Mouse (Mus musculus) stomach, embryonic 15.5 days (tissue): ENCODE data around the gene Ldlr. TPM values are rescaled to one million over a fixed set of nuclear protein-coding genes. Genes with fewer than 3 reads are reported as not detected.
"Not testable (repeated sequence)": the region's sequence is repeated elsewhere in the genome, so short reads cannot be mapped to it uniquely, and the experiment has no call there.

Experiments
- ATAC-seq: fragments of 200-750 bp; cut with Nextera tagmentation; 2 replicates; pipeline ENCODE4 v1.8.0; 2017; ENCODE audit warnings: low read depth, moderate number of reproducible peaks, moderate TSS enrichment; ENCODE audit not compliant: insufficient read depth, low FRiP score
- H3K27ac ChIP-seq: fragments of 300-500 bp; sonication (generic); 2 replicates; pipeline ENCODE4 v1.5.1; 2015; ENCODE audit warnings: mild to moderate bottlenecking, inconsistent platforms
- H3K27me3 ChIP-seq: fragments of 300-500 bp; sonication (generic); replicated peaks from 2 replicates; pipeline ENCODE4 v1.6.1; 2015; ENCODE audit warnings: inconsistent platforms
- H3K36me3 ChIP-seq: fragments of 300-500 bp; sonication (generic); 2 replicates; pipeline ENCODE4 v1.6.1; 2015; ENCODE audit warnings: inconsistent platforms
- H3K4me1 ChIP-seq: fragments of 300-500 bp; sonication (generic); 2 replicates; pipeline ENCODE4 v1.6.1; 2015; ENCODE audit warnings: inconsistent platforms
- H3K4me2 ChIP-seq: fragments of 300-500 bp; sonication (generic); 2 replicates; pipeline ENCODE4 v1.6.1; 2015; ENCODE audit warnings: mild to moderate bottlenecking, inconsistent platforms
- H3K4me3 ChIP-seq: fragments of 300-500 bp; sonication (generic); replicated peaks from 2 replicates; pipeline ENCODE4 v1.5.1; 2015; ENCODE audit warnings: inconsistent platforms
- H3K9ac ChIP-seq: fragments of 300-500 bp; sonication (generic); 2 replicates; pipeline ENCODE4 v1.6.1; 2015; ENCODE audit warnings: inconsistent platforms
- H3K9me3 ChIP-seq: fragments of 300-500 bp; sonication (generic); 2 replicates; pipeline ENCODE4 v1.6.1; 2016; ENCODE audit warnings: inconsistent platforms
- WGBS: fragments of 180-500 bp; shearing (Covaris S2); methylation state at CpG from one replicate; pipeline ENCODE4 v1.1.7; 2015; 5-methylcytosine and 5-hydroxymethylcytosine counted together
- polyA plus RNA-seq: library from polyadenylated mRNA; unstranded; fragments of >200 nt; fragmentation: Nextera tagmentation; extraction: Ambion mirVana; gene quantifications from 2 replicates; pipeline ENCODE4 v1.2.1, GENCODE M21; 2015

The Ldlr gene
- polyA plus RNA-seq, 1 experiment from 2014 or later, result 53.8 TPM

DNA sequence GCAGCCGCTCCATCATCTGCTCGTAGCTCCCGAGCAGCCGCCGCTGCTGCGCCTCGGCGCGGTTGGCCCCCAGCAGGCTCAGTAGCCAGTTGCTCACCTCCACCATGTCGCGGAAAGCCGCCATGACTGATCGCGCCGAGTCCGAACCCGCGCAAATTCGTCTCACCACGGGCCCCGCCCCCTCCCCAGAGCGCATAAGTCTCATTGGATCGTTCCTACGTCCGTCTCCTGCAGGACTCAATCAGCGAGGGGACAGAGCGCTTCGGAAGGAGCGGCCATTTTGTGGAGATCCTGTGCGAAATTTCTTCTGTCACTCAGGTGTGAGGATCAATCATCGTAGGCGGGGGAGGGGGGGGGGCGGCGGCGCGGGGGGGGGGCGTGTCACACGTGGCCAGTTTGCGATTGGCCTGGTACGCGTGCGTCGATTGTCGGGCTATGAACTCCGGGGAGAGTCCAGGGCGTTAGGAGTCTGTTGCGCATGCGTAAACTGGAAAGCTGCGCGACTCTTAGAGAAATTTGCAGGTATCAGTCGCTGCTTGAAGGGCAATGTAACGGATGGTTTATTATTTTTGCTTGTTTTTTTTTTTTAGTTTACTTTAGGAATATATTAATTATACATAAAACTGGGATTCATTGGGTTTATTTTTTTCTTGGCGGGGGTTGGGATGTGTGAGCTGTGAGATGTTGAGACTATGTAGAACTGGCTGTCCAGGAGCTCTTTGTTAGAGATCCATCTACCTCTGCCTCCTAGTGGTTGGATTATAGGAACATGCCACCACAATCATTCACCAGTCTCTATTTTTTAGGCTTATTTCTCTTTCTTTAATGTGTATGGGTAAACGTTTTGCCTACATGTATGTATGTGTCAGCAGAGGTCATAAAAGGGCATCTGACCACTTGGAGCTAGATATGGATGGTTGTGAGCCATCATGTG lies 37.1 kb downstream of the Ldlr start, which contains the start of gene Spc24:
TSS of gene Spc24 (minus strand) at position 149 of the 934 bp plus-strand sequence.
- no peaks in the 10 kb centered on the region for H3K27me3 ChIP-seq
- WGBS, result under 1% methylated on average over 48 of the region's 54 CpGs

DNA sequence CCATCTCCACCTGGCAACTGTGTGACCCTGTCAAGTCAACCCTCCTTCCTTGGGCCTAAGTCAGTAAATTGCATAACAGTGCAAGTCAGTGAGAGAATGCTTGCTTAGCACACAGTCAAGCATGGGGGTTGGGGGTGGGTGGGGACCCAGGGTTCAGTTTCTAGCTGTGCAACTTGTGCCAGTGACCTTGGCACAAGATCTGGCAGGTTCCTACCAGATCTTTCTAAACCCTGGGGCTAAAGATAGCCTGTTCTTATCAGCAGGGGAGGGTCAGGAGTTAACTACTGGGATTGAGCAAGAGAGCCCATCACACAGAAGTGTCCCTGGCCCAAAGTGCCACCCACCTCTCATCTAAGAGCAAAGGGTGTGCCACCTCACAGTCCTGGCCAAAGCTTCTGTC lies 38.9 kb downstream of the Ldlr start:
- H3K4me2 ChIP-seq, result no peak overlapping the region
- no peak overlapping the region for H3K9ac ChIP-seq
- H3K36me3 ChIP-seq, result peaks cover 2% of the 10 kb centered on the region; the same call in 1 of the 2 replicates
- H3K4me1 ChIP-seq, result peaks cover 15% of the 10 kb centered on the region; the same call in 1 of the 2 replicates
- no peak overlapping the region for H3K4me3 ChIP-seq
- H3K9me3 ChIP-seq, result no peaks in the 10 kb centered on the region
- ATAC-seq, result no peak
- H3K27ac ChIP-seq, result peak overlapping the region; percentile 59
- H3K27me3 ChIP-seq, result no peaks in the 10 kb centered on the region

More for the DNA sequence above, 37.1 kb downstream of the Ldlr start, which contains the start of gene Spc24:
- H3K27ac ChIP-seq, result peak within 1 kb of the TSS; percentile 23
- H3K4me2 ChIP-seq, result peak within 1 kb of the TSS; percentile 62
- H3K9me3 ChIP-seq, result no peaks in the 10 kb centered on the region
- peaks cover 15% of the 10 kb centered on the region; the same call in 1 of the 2 replicates for H3K4me1 ChIP-seq
- peak; percentile 95 for ATAC-seq
- H3K36me3 ChIP-seq, result peaks cover 16% of the 10 kb centered on the region; the same call in 1 of the 2 replicates
- peak within 1 kb of the TSS; percentile 73 for H3K9ac ChIP-seq
- H3K4me3 ChIP-seq, result peak within 1 kb of the TSS; percentile 95

GRCm38 (mm10) chr9:21764084-21764999 lies 41.1 kb downstream of the Ldlr start:
- Histone ChIP-seq H3K27me3 (no peaks in the 10 kb centered on the region), H3K4me2 (no peak overlapping the region), H3K27ac (no peak overlapping the region), H3K4me1 (peaks cover 9% of the 10 kb centered on the region; the same call in 1 of the 2 replicates), H3K9me3 (no peaks in the 10 kb centered on the region), H3K4me3 (no peak overlapping the region), H3K36me3 (0 out of 2 replicates have a peak, but pooled peaks cover 5% of the 10 kb centered on the region), H3K9ac (no peak overlapping the region)
- WGBS, result 91% methylated on average over 6 of the region's 6 CpGs
- ATAC-seq, result no peak

GRCm38 (mm10) chr9:21767896-21768295 lies 44.6 kb downstream of the Ldlr start:
- ATAC-seq, result no peak
- Histone ChIP-seq H3K4me1 (0 out of 2 replicates have a peak, but pooled peaks cover 3% of the 10 kb centered on the region), H3K4me2 (no peak overlapping the region), H3K27me3 (no peaks in the 10 kb centered on the region), H3K4me3 (no peak overlapping the region), H3K9ac (no peak overlapping the region), H3K36me3 (peaks cover 23% of the 10 kb centered on the region), H3K9me3 (no peaks in the 10 kb centered on the region), H3K27ac (peak overlapping the region; percentile 74; the same call in 1 of the 2 replicates)
- WGBS, result 68% methylated on average over 11 of the region's 11 CpGs

DNA sequence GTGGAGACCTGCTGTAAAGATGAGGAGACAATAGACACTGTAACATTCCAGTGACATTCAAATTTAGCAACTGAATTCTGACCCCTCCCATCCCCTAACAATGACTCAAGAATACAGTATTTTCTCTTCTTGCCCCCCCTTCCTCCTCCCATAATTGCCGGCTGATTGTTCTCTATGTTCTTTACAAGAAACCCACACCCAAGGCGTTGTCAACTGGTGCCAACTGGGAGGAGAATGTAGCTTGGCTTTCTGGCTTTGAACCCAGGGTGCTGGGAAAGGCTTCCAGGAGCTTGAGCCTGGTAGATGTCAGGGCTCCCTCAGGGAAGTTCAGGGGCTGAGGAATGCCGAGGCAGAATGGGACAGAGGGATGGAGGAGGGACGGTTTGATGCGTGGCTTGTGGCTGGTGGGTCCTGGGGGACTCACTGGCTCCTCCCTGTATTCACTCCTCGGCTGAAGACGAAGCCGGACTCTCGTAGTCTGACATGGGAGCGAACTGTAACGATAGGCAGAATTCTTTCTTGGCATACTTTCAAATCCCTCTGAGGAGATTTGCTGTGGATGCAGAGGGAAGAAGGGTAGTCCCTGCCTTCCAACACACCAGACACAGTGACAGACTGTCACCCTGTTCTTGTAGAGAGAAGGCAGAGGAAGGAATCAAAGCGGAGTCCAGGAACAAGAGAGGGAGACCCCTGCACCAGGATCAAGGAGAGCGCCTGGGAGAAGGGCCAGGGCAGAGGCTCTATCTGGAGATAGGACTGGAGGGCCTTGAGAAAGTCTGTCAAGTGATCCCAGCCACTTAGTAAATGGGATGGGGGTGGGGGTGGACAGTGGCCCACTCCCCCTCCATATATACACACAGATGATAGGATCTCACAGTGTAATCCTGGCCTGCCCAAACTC lies 45.5 kb downstream of the Ldlr start:
- Histone ChIP-seq H3K4me2 (no peak overlapping the region), H3K27me3 (no peaks in the 10 kb centered on the region), H3K9me3 (no peaks in the 10 kb centered on the region), H3K36me3 (peaks cover 25% of the 10 kb centered on the region), H3K4me1 (0 out of 2 replicates have a peak, but pooled peaks cover 3% of the 10 kb centered on the region), H3K9ac (no peak overlapping the region), H3K27ac (peak overlapping the region; percentile 74), H3K4me3 (no peak overlapping the region)
- WGBS, result 57% methylated on average over 13 of the region's 13 CpGs
- ATAC-seq, result peak; percentile 54

GRCm38 (mm10) chr9:21769558-21770183 lies 46.4 kb downstream of the Ldlr start:
- Histone ChIP-seq H3K36me3 (peaks cover 34% of the 10 kb centered on the region), H3K4me2 (no peak overlapping the region), H3K4me3 (no peak overlapping the region), H3K9me3 (no peaks in the 10 kb centered on the region), H3K27ac (peak overlapping the region; percentile 74), H3K4me1 (0 out of 2 replicates have a peak, but pooled peaks cover 3% of the 10 kb centered on the region), H3K27me3 (no peaks in the 10 kb centered on the region), H3K9ac (no peak overlapping the region)
- ATAC-seq, result 0 out of 2 replicates have a peak, but pooled peaks have one; percentile 18
- 80% methylated on average over 26 of the region's 26 CpGs for WGBS

DNA sequence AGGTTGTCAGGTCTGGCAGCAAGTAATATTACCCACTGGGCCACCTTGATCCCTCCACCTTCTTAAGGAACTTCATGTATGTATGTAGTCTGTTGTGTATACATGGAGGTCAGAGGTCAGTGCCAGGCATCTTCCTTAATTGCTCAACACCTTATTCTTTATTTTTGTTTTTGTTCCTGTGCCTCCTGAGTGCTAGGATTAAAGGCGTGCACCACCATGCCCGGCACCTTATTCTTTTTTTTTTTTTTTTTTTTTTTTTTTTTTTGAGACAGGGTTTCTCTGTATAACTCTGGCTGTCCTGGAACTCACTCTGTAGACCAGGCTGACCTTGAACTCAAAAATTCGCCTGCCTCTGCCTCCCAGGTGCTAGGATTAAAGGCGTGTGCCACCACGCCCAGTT lies 50.1 kb downstream of the Ldlr start:
- peaks cover 56% of the 10 kb centered on the region for H3K36me3 ChIP-seq
- not testable (repeated sequence) for H3K9ac ChIP-seq

GRCm38 (mm10) chr9:21774353-21774752 lies 51.1 kb downstream of the Ldlr start:
- WGBS, result 88% methylated on average over 16 of the region's 16 CpGs
- H3K9ac ChIP-seq, result no peak overlapping the region
- no peak overlapping the region for H3K4me3 ChIP-seq
- H3K27ac ChIP-seq, result no peak overlapping the region
- H3K27me3 ChIP-seq, result no peaks in the 10 kb centered on the region
- no peak for ATAC-seq
- H3K9me3 ChIP-seq, result no peaks in the 10 kb centered on the region
- no peak overlapping the region for H3K4me2 ChIP-seq
- no peaks in the 10 kb centered on the region for H3K4me1 ChIP-seq
- H3K36me3 ChIP-seq, result peaks cover 62% of the 10 kb centered on the region

More for the DNA sequence above, 50.1 kb downstream of the Ldlr start:
- not testable (repeated sequence) for H3K4me1 ChIP-seq, H3K9me3 ChIP-seq, ATAC-seq, H3K4me3 ChIP-seq, H3K27ac ChIP-seq, H3K4me2 ChIP-seq, H3K27me3 ChIP-seq
- WGBS, result 73% methylated on average over 5 of the region's 5 CpGs

- 74% methylated on average over 3 of the region's 3 CpGs for WGBS
- peaks cover 65% of the 10 kb centered on the region for H3K36me3 ChIP-seq
These were observed 54.4 kb downstream of the Ldlr start for GRCm38 (mm10) chr9:21777726-21778125.

GRCm38 (mm10) chr9:21781657-21782468 lies 58.6 kb downstream of the Ldlr start:
- no peak overlapping the region for H3K27ac ChIP-seq
- no peak overlapping the region for H3K4me2 ChIP-seq
- H3K9ac ChIP-seq, result no peak overlapping the region
- WGBS, result 72% methylated on average over 15 of the region's 15 CpGs
- ATAC-seq, result no peak
- H3K9me3 ChIP-seq, result no peaks in the 10 kb centered on the region
- no peak overlapping the region for H3K4me3 ChIP-seq
- no peaks in the 10 kb centered on the region for H3K4me1 ChIP-seq
- H3K27me3 ChIP-seq, result no peaks in the 10 kb centered on the region
- peaks cover 39% of the 10 kb centered on the region for H3K36me3 ChIP-seq

More at GRCm38 (mm10) chr9:21777726-21778125, 54.4 kb downstream of the Ldlr start:
- no peak overlapping the region for H3K27ac ChIP-seq
- H3K9me3 ChIP-seq, result no peaks in the 10 kb centered on the region
- no peaks in the 10 kb centered on the region for H3K27me3 ChIP-seq
- no peak overlapping the region for H3K4me2 ChIP-seq
- H3K4me3 ChIP-seq, result no peak overlapping the region
- H3K4me1 ChIP-seq, result no peaks in the 10 kb centered on the region
- H3K9ac ChIP-seq, result no peak overlapping the region
- ATAC-seq, result no peak
